Mouse (Mus musculus) cerebellum, adult 2 months (tissue): ENCODE measurements around the gene Gpatch2l. TPM values are rescaled to one million over a fixed set of nuclear protein-coding genes. Genes with fewer than 3 reads are reported as not detected.

Source experiments
- DNase-seq, 2 experiments: peaks; one replicate each; pipeline ENCODE4 v3.0.0; 2021
- H3K27ac ChIP-seq: fragments of 200-500 bp; 2 replicates; pipeline ENCODE4 v1.5.1; 2012; ENCODE audit warnings: low read length, control low read depth, inconsistent platforms; ENCODE audit not compliant: insufficient read depth
- H3K27me3 ChIP-seq: fragments of 200-500 bp; 2 replicates; pipeline ENCODE4 v1.6.1; 2012; ENCODE audit warnings: inconsistent platforms, mild to moderate bottlenecking, low read length, moderate library complexity; ENCODE audit not compliant: control insufficient read depth, insufficient read depth
- H3K4me1 ChIP-seq: fragments of 200-500 bp; 2 replicates; pipeline ENCODE4 v1.6.1; 2011; ENCODE audit warnings: low read length; ENCODE audit not compliant: control insufficient read depth, insufficient read depth
- H3K4me3 ChIP-seq: fragments of 200-500 bp; replicated peaks from 2 replicates; pipeline ENCODE3; 2011; ENCODE audit warnings: mild to moderate bottlenecking, low read depth, low read length, control low read depth; ENCODE audit not compliant: insufficient read depth
- CTCF ChIP-seq: fragments of 200-500 bp; IDR thresholded peaks from 2 replicates; pipeline ENCODE4 v1.5.1; 2011; ENCODE audit warnings: low read depth, mild to moderate bottlenecking, control low read depth, low read length, moderate library complexity, borderline replicate concordance; ENCODE audit not compliant: insufficient read depth
- POLR2A ChIP-seq: fragments of 200-500 bp; IDR thresholded peaks from 2 replicates; pipeline ENCODE4 v1.6.1; 2011; ENCODE audit warnings: low read length, control low read depth, borderline replicate concordance; ENCODE audit not compliant: insufficient read depth
- WGBS: fragments of 180-500 bp; shearing (Covaris S2); methylation state at CpG from one replicate; pipeline ENCODE4 v1.1.7; 2018; 5-methylcytosine and 5-hydroxymethylcytosine counted together
- polyA plus RNA-seq: library from polyadenylated mRNA; depleted of rRNA; stranded (reverse); fragments of >200 nt; gene quantifications from 2 replicates; pipeline ENCODE4 v1.2.3, GENCODE M21; 2012; rRNA removed

Gpatch2l gene
- polyA plus RNA-seq, 1 experiment: 26.1 TPM

DNA sequence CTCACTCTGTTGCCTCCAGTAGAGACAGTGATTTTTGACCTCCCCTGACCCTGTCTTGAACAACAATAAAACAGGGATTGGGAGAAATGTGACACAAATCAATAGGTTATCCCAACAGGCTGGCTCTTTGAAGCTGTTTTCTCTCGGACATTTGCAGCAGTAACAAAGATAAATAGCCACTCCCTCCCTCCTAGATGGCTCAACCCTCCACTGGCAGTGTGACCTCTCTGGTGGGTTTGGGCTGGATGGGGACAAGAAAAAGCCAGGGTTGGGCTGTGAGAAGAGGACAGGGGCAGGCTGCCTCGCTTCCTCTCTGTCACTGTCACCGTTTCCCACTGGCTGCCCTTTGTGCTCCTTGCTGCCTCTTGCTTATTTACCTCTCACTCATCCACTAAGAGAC lies 82.6 kb downstream of the Gpatch2l start:
- Histone ChIP-seq H3K4me1 (no peaks in the 10 kb centered on the region), H3K27ac (no peak overlapping the region), H3K27me3 (no peaks in the 10 kb centered on the region), H3K4me3 (no peak overlapping the region)
- TF ChIP-seq POLR2A: no peak
- no peak for TF ChIP-seq CTCF
- no peak for DNase-seq
- 62% methylated on average over 3 of the region's 3 CpGs for WGBS

DNA sequence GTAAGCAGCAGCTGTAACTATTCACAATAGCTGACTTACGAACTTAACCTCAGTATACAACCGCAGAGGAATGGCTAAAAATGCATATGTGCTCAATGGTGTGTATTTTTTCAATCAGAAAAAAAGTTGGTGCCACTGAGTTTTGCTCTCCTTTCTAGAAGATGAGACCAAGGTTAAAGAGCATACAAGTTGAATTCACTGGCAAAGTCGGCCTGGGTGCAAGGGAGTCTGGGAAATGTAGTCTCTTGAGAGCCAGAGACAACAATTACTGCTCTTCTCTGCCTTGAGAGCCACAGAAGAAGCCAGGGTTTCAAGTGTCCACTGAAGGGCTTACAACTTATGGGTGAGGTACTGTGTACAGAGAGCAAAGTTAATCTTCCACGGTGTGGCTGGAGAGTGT lies 88.2 kb downstream of the Gpatch2l start:
- whole genome bisulfite sequencing: 61% methylated on average over 4 of the region's 4 CpGs
- Histone ChIP-seq H3K27ac (no peak overlapping the region), H3K4me3 (no peak overlapping the region), H3K4me1 (no peaks in the 10 kb centered on the region), H3K27me3 (no peaks in the 10 kb centered on the region)
- no peak for DNase-seq
- TF ChIP-seq POLR2A (no peak), CTCF (no peak)

DNA sequence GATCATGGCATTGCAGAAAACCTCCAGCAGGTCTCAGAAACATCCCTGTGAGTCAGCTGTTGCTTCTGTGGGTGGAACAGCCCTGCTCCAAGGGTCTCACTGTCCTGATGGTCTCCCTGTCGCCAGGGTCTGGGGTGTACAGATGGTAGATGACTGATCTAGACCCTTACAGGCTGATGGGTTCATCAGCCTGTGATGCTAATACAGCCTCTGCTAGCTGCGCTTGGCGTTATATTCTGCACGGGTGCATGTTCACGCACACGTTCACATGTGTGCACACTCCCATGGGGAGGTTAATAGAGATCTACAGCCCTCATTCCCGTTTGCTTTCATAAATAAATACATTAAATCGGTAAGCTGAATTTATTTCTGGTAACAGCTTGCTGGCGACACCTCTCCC lies 89.0 kb downstream of the Gpatch2l start:
- 56% methylated on average over 9 of the region's 9 CpGs for WGBS

DNA sequence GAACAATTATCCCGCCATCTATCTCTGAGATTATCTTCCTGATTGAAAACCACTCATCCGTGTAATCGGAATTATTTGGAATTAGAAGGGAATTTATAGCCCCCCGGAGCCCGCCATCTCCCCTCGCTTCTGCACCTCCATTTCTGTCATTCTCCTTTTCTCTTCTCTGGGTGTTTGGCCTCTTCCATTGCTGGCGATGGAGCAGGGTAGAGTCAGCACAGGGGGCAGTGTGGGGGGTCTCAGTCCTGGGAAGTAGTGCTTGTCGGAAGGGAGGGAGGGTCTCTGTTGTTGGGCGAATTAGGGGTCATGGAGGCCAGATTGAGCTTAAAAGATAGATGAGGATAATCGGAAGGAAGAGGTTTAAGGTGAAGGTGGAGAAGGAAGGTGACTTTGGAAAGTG lies 89.6 kb downstream of the Gpatch2l start:
- WGBS: 45% methylated on average over 10 of the region's 10 CpGs
- Histone ChIP-seq H3K27me3 (no peaks in the 10 kb centered on the region), H3K4me3 (no peak overlapping the region), H3K27ac (no peak overlapping the region), H3K4me1 (no peaks in the 10 kb centered on the region)
- TF ChIP-seq CTCF (no peak), POLR2A (no peak)
- no peak for DNase-seq

More for the DNA sequence above, 89.0 kb downstream of the Gpatch2l start:
- H3K27ac ChIP-seq: no peak overlapping the region
- H3K4me1 ChIP-seq: no peaks in the 10 kb centered on the region
- H3K4me3 ChIP-seq: no peak overlapping the region
- no peak for DNase-seq
- no peaks in the 10 kb centered on the region for H3K27me3 ChIP-seq
- no peak for TF ChIP-seq CTCF
- no peak for TF ChIP-seq POLR2A

DNA sequence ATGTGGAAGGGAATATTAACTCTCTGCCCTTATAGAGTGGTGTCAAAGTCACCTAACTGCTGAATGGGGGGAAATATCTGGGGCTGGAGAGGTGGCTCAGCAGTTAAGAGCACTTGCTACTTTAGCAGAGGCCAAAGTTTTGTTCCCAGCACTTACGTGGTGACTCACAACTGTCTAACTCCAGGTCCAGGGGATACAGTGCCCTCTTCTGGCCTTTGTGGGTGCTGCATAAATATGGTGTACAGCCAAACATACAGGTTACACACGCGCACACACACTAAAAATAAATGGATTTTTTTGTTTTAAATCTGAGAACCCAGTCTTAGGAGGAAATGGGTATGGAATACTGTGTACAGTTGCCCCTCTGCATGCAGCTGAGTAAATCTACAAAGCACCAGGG lies 94.6 kb downstream of the Gpatch2l start:
- TF ChIP-seq POLR2A: no peak
- no peak for TF ChIP-seq CTCF
- no peak overlapping the region for H3K27ac ChIP-seq

DNA sequence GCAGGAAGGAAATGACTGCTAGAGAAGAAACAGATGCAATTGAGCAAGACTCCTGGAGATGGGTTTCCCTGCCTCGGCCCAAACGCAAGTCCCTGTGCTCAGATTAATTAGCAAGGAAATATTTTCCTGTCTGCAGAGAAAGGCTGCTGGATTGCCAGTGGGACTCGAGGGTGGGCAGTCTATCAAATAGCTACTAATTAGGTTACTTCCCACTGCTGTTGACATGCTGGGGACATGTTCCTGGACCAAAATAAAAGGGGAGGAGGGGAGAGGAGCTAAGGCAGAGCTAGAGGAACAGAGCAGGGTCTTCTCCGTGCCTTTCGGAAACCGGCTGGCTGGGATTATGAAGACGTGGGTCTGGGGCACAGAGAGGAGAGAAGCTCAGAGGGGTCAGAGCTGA lies 95.2 kb downstream of the Gpatch2l start:
- Histone ChIP-seq H3K27me3 (no peaks in the 10 kb centered on the region; the same call in 1 of the 2 replicates), H3K27ac (no peak overlapping the region), H3K4me3 (no peak overlapping the region), H3K4me1 (no peaks in the 10 kb centered on the region)
- TF ChIP-seq POLR2A (no peak), CTCF (no peak)
- 60% methylated on average over 7 of the region's 7 CpGs for WGBS
- no peak for DNase-seq

More for the DNA sequence above, 94.6 kb downstream of the Gpatch2l start:
- 92% methylated on average over 3 of the region's 3 CpGs for WGBS
- H3K27me3 ChIP-seq: no peaks in the 10 kb centered on the region; the same call in 1 of the 2 replicates
- DNase-seq: no peak
- no peaks in the 10 kb centered on the region for H3K4me1 ChIP-seq
- no peak overlapping the region for H3K4me3 ChIP-seq

Other genes with a start within 250 kb of the Gpatch2l start
- gene Tgfb3, start 162.8 kb upstream of the Gpatch2l start, polyA plus RNA-seq: 15.2 and 15.7 TPM in 2 replicates
- gene Ift43, start 159.3 kb upstream of the Gpatch2l start, polyA plus RNA-seq: 33.7 and 34.9 TPM in 2 replicates
- gene Esrrb, start 119.3 kb downstream of the Gpatch2l start, polyA plus RNA-seq: 8.1 and 9.8 TPM in 2 replicates